Mouse (Mus musculus) neural tube, embryonic 15.5 days (tissue): ENCODE measurements around the gene Yme1l1. TPM values are rescaled to one million over a fixed set of nuclear protein-coding genes. Genes with fewer than 3 reads are reported as not detected.

ENCODE experiments used
- ATAC-seq: fragments of 200-750 bp; cut with Nextera tagmentation; 2 replicates; pipeline ENCODE4 v1.8.0; 2017; ENCODE audit warnings: mild to moderate bottlenecking, moderate TSS enrichment, moderate library complexity; ENCODE audit not compliant: low FRiP score
- H3K27ac ChIP-seq: fragments of 300-500 bp; sonication (generic); replicated peaks from 2 replicates; pipeline ENCODE4 v1.5.1; 2015; ENCODE audit warnings: mild to moderate bottlenecking, inconsistent platforms
- H3K27me3 ChIP-seq: fragments of 300-500 bp; sonication (generic); replicated peaks from 2 replicates; pipeline ENCODE4 v1.6.1; 2015; ENCODE audit warnings: inconsistent platforms
- H3K36me3 ChIP-seq: fragments of 300-500 bp; sonication (generic); 2 replicates; pipeline ENCODE4 v1.6.1; 2015; ENCODE audit warnings: inconsistent platforms
- H3K4me1 ChIP-seq: fragments of 300-500 bp; sonication (generic); 2 replicates; pipeline ENCODE4 v1.6.1; 2015; ENCODE audit warnings: inconsistent platforms
- H3K4me2 ChIP-seq: fragments of 300-500 bp; sonication (generic); 2 replicates; pipeline ENCODE4 v1.6.1; 2015; ENCODE audit warnings: inconsistent platforms, mild to moderate bottlenecking, moderate library complexity
- H3K4me3 ChIP-seq: fragments of 300-500 bp; sonication (generic); replicated peaks from 2 replicates; pipeline ENCODE4 v1.5.1; 2015; ENCODE audit warnings: mild to moderate bottlenecking, inconsistent platforms
- H3K9ac ChIP-seq: fragments of 300-500 bp; sonication (generic); replicated peaks from 2 replicates; pipeline ENCODE4 v1.6.1; 2015; ENCODE audit warnings: mild to moderate bottlenecking, inconsistent platforms
- H3K9me3 ChIP-seq: fragments of 300-500 bp; sonication (generic); replicated peaks from 2 replicates; pipeline ENCODE4 v1.6.1; 2016; ENCODE audit warnings: inconsistent platforms
- WGBS: fragments of 180-500 bp; shearing (Covaris S2); methylation state at CpG from one replicate; pipeline ENCODE4 v1.1.7; 2015; ENCODE audit warnings: mixed read lengths; 5-methylcytosine and 5-hydroxymethylcytosine counted together
- polyA plus RNA-seq: library from polyadenylated mRNA; unstranded; fragments of >200 nt; fragmentation: Nextera tagmentation; extraction: Ambion mirVana; gene quantifications from 2 replicates; pipeline ENCODE4 v1.2.1, GENCODE M21; 2015

The Yme1l1 gene
- polyA plus RNA-seq, 1 experiment from 2014 or later, result 55.7 TPM

DNA sequence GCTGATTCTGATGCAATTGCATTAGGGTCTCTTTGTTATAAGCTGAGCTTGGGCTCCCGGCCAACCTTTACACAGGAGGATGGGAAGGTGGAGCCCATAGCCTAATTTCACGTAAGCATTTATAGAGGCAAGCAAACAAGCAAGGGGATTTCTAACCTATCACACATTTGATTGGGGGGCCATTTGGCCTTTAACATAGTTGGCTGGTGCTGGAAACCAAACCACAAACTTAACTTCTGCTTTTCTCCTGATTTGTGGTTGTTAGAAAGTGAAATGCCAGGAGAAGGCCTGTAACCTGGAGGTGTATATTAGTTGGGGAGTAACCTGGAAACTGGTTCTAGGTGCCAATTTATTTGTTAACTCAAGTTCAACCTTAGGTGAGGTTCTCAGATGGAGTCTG is 72.3 kb downstream of the Yme1l1 start:
- Histone ChIP-seq H3K9me3 (no peaks in the 10 kb centered on the region), H3K27ac (no peak overlapping the region), H3K4me1 (no peaks in the 10 kb centered on the region), H3K36me3 (no peaks in the 10 kb centered on the region), H3K27me3 (no peaks in the 10 kb centered on the region), H3K4me2 (no peak overlapping the region), H3K9ac (no peak overlapping the region), H3K4me3 (no peak overlapping the region)
- 82% methylated on average over 2 of the region's 2 CpGs for WGBS
- no peak for ATAC-seq

GRCm38 (mm10) chr2:23234065-23234773 is 78.0 kb downstream of the Yme1l1 start:
- Histone ChIP-seq H3K4me3 (peak overlapping the region; percentile 47), H3K9ac (peak overlapping the region; percentile 42), H3K36me3 (no peaks in the 10 kb centered on the region), H3K9me3 (no peaks in the 10 kb centered on the region), H3K27ac (no peak overlapping the region), H3K4me1 (no peaks in the 10 kb centered on the region), H3K27me3 (peaks cover 4% of the 10 kb centered on the region; the same call in 1 of the 2 replicates), H3K4me2 (peak overlapping the region; percentile 63)
- peak; percentile 83 for ATAC-seq
- WGBS, result 1% methylated on average over 32 of the region's 50 CpGs

Other genes starting within 250 kb of the Yme1l1 start
- 57.3 and 62.1 TPM in 2 replicates for gene Abi1, start 116.1 kb upstream of the Yme1l1 start, polyA plus RNA-seq
- 69.1 and 80.0 TPM in 2 replicates for gene Acbd5, start 88.2 kb upstream of the Yme1l1 start, polyA plus RNA-seq
- gene Mastl, start 345 bp upstream of the Yme1l1 start, polyA plus RNA-seq, result 1.8 and 3.2 TPM in 2 replicates
- gene 4931423N10Rik, start 51.1 kb downstream of the Yme1l1 start, polyA plus RNA-seq, result 0.10 TPM in 1 of 2 replicates, not detected in the other
- gene Nxph2, start 164.9 kb downstream of the Yme1l1 start, polyA plus RNA-seq, result 5.1 and 5.8 TPM in 2 replicates